Mouse (Mus musculus) ES-E14 (cell line): ENCODE results near the gene Cacna1f. TPM values are rescaled to one million over a fixed set of nuclear protein-coding genes. Genes with fewer than 3 reads are reported as not detected.

Source experiments
- DNase-seq: peaks from one replicate; pipeline ENCODE4 v3.0.0-alpha.2; 2013; ENCODE audit warnings: low read depth, low spot score
- H3K27ac ChIP-seq: 2 replicates; pipeline ENCODE4 v1.5.1; 2012; ENCODE audit warnings: low read depth, mild to moderate bottlenecking, low read length, moderate library complexity, mixed read lengths; ENCODE audit not compliant: poor library complexity, insufficient read depth, severe bottlenecking
- H3K36me3 ChIP-seq: 2 replicates; pipeline ENCODE4 v1.6.1; 2012; ENCODE audit warnings: mild to moderate bottlenecking, low read length, moderate library complexity, mixed read lengths; ENCODE audit not compliant: control insufficient read depth, poor library complexity, insufficient read depth, severe bottlenecking
- H3K4me1 ChIP-seq, 2 experiments: fragments of 150-350 bp in 1 of 2; sonication (generic) in 1 of 2; 2 replicates each; pipeline ENCODE4 v1.6.1; 2012; ENCODE audit warnings: low read length in 2 of 2, mild to moderate bottlenecking in 1 of 2, mixed read lengths in 1 of 2; ENCODE audit not compliant: control insufficient read depth in 2 of 2, insufficient read depth in 2 of 2, poor library complexity in 1 of 2
- H3K4me3 ChIP-seq, 2 experiments: fragments of 150-350 bp in 1 of 2; sonication (generic) in 1 of 2; 2 replicates each; pipeline ENCODE4 v1.5.1; 2012; ENCODE audit warnings: low read length in 2 of 2, low read depth in 1 of 2, mild to moderate bottlenecking in 1 of 2, mixed read lengths in 1 of 2; ENCODE audit not compliant: insufficient read depth in 1 of 2, poor library complexity in 1 of 2, severe bottlenecking in 1 of 2
- H3K9ac ChIP-seq: 2 replicates; pipeline ENCODE4 v1.6.1; 2012; ENCODE audit warnings: low read depth, mild to moderate bottlenecking, low read length, mixed read lengths; ENCODE audit not compliant: poor library complexity, insufficient read depth, severe bottlenecking
- H3K9me3 ChIP-seq: fragments of 150-350 bp; sonication (generic); 2 replicates; pipeline ENCODE4 v1.6.1; 2012; ENCODE audit warnings: low read depth, mild to moderate bottlenecking, low read length; ENCODE audit not compliant: control insufficient read depth, insufficient read depth
- CHD2 ChIP-seq: IDR thresholded peaks from 2 replicates; pipeline ENCODE4 v1.6.1; 2014; ENCODE audit warnings: mild to moderate bottlenecking, low read depth, low read length, inconsistent platforms
- HCFC1 ChIP-seq: IDR thresholded peaks from 2 replicates; pipeline ENCODE4 v1.6.1; 2012; ENCODE audit warnings: low read length, inconsistent platforms, borderline replicate concordance; ENCODE audit not compliant: insufficient read depth
- MAFK ChIP-seq: IDR thresholded peaks from 2 replicates; pipeline ENCODE4 v1.6.1; 2014; ENCODE audit warnings: mild to moderate bottlenecking, low read depth, low read length, inconsistent platforms; ENCODE audit not compliant: insufficient read depth
- ZC3H11A ChIP-seq: IDR thresholded peaks from 2 replicates; pipeline ENCODE4 v1.6.1; 2012; ENCODE audit warnings: low read depth, mild to moderate bottlenecking, inconsistent platforms, low read length, borderline replicate concordance
- ZNF384 ChIP-seq: IDR thresholded peaks from 2 replicates; pipeline ENCODE4 v1.6.1; 2012; ENCODE audit warnings: low read depth, low read length, inconsistent platforms
- in situ Hi-C, 2 experiments: fragments of 600-800 bp; cut with MboI; formaldehyde crosslinking; loops; one replicate each; pipeline ENCODE4 v1.15.1; 2025; ENCODE audit warnings: low sequenced_read_pairs in 2 of 2, inconsistent platforms in 1 of 2; ENCODE audit not compliant: unreplicated experiment in 2 of 2
- total RNA-seq: library from RNA; depleted of rRNA; stranded (reverse); fragments of 300-350 nt; gene quantifications from 2 replicates; pipeline ENCODE4 v1.2.3, GENCODE M21; 2012

Cacna1f gene
- total RNA-seq, 1 experiment: not detected

DNA sequence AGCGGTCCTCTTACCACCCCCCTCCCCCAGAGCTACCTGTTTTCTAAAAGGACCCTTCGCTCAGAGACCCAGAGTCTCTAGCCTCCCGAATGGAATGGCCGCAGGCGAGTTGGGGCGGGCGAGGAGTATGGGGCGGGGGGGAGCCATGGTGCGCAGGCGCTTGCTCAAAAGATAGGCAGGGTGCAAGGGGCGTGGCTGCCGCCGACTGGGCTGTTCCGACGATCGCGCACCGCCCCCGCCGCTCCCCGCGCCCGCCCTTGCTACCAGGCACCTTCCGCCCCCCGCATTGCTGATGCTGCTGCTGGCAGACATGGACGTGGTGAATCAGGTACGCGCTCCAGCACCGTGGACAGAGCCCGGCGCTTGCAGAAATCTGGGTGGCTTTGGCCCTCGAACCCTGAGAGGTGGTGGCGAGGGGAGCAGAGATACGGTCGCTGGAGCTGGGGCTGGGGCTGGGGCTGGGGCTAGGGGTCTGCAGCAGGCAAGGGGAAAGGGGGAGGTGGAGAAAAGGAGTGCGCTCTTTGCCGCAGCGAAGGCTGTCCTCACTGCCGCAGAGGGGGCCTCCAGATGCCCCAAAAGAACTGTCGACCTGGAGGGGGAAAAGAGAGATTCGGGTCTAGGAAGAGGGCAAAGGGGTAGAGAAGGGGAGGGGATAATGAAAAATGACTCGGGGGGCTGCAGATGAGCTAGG is 31.7 kb downstream of the Cacna1f start, which contains the start of gene Syp:
Syp (plus strand) TSS at position 71 of the 691 bp plus-strand sequence.
- H3K36me3 ChIP-seq: no peaks in the 10 kb centered on the region
- H3K9me3 ChIP-seq: no peaks in the 10 kb centered on the region
- DNase-seq: peak; percentile 60
- no peak within 1 kb of the TSS for H3K27ac ChIP-seq
- peaks cover 0 to 6% of the 10 kb centered on the region in 2 experiments; a peak in 1 of 4 replicates for H3K4me1 ChIP-seq
- in situ Hi-C loops: no loop called here
- peak within 1 kb of the TSS; percentile 31 to 63 for H3K4me3 ChIP-seq
- TF ChIP-seq HCFC1: peak; percentile 54; the same call in 1 of the 2 replicates
- TF ChIP-seq MAFK: no peak
- no peak within 1 kb of the TSS; the same call in 1 of the 2 replicates for H3K9ac ChIP-seq

DNA sequence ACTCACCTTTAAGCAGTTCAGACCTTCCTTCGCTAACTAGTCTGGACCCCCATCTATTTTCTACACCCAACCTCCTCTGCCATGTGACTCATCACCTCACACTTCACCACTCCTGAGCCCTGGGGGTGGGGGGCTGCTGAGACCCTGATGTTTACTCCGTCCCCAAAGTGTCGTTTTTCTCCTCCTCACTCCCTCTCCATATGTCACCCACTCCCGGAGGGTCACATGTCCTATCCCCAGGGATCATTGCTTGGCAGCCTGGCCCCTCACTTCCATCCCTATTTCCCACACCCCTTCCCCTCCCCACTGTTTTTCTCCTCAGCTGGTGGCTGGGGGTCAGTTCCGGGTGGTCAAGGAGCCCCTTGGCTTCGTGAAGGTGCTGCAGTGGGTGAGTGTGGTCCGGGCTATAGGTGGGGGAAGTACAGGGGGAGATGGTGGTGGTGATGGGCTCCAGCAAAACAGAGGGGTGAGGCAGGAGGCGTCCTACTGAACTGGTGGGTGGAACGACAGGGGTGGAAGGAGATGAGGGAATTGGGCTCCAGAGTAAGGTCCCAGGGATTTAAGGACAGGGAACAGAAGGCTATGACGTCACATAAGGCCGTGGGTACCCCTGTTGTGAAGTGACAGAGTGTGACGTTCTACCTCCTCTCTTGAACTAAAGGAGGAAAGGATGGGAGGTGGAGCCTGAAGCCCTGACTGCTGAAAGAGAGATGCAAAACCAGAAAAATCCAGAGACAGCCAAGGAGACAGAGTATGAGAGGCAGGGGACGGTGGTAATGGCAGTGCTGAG is 32.8 kb downstream of the Cacna1f start:
- no peak overlapping the region for H3K4me3 ChIP-seq
- H3K27ac ChIP-seq: no peak overlapping the region
- in situ Hi-C loops: no loop called here
- H3K4me1 ChIP-seq: peaks cover 0 to 6% of the 10 kb centered on the region in 2 experiments; a peak in 1 of 4 replicates
- no peaks in the 10 kb centered on the region for H3K9me3 ChIP-seq
- TF ChIP-seq ZNF384 (no peak), ZC3H11A (no peak), CHD2 (no peak), HCFC1 (no peak), MAFK (no peak)
- no peak for DNase-seq
- H3K36me3 ChIP-seq: no peaks in the 10 kb centered on the region
- no peak overlapping the region for H3K9ac ChIP-seq

DNA sequence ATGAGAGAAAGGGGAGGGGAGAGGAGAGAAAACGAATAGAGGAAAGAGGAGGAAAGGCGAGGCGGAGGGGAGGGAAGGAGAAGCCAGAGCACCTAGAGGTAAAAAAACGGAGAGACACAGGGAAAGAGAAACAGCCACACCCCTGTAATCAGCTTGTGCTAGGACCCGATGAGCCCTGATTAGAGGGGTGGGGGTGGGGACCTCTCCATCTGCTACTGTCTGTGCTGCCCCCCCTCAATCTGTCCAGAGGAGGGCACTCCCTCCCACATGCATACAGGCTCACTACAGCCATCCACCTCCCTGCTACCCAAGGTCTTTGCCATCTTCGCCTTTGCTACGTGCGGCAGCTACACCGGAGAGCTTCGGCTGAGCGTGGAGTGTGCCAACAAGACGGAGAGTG is 33.9 kb downstream of the Cacna1f start:
- Histone ChIP-seq H3K9me3 (no peaks in the 10 kb centered on the region), H3K4me1 (peaks cover 0 to 6% of the 10 kb centered on the region in 2 experiments; a peak in 1 of 4 replicates), H3K4me3 (no peak overlapping the region), H3K9ac (no peak overlapping the region), H3K36me3 (no peaks in the 10 kb centered on the region), H3K27ac (no peak overlapping the region)
- no peak for DNase-seq
- TF ChIP-seq ZNF384 (no peak), CHD2 (no peak), HCFC1 (no peak)
- in situ Hi-C loops: no loop called here

DNA sequence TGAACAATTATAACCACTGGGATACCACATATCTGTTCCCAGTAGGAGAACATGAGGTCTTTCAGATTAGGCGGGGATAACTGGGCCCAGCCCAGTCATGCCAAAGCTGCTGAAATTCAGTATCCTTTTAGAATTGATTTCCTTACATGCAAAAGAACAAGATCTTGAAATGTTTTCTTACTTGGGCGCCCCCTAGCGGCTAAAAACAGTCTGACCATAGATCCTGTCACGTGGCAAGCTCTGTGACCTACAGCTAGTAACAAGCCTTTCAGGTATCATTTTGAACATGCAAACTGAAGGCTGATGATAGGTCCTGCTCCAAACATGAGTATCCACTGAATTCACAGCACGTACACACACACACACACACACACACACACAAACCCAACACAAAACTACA is 38.5 kb downstream of the Cacna1f start:
- no peaks in the 10 kb centered on the region for H3K9me3 ChIP-seq
- no peaks in the 10 kb centered on the region for H3K36me3 ChIP-seq
- peak; percentile 66 for DNase-seq
- no peak overlapping the region for H3K27ac ChIP-seq
- TF ChIP-seq ZC3H11A: no peak
- TF ChIP-seq MAFK: no peak
- no peak for TF ChIP-seq ZNF384
- in situ Hi-C loops: no loop called here
- H3K9ac ChIP-seq: no peak overlapping the region
- H3K4me3 ChIP-seq: no peak overlapping the region
- no peaks in the 10 kb centered on the region for H3K4me1 ChIP-seq
